Mouse (Mus musculus) bone marrow, adult 2 months (tissue): ENCODE results near the gene Enoph1. TPM values are rescaled to one million over a fixed set of nuclear protein-coding genes. Genes with fewer than 3 reads are reported as not detected.

Source experiments
- H3K27ac ChIP-seq: fragments of 200-500 bp; 2 replicates; pipeline ENCODE4 v1.5.1; 2012; ENCODE audit warnings: low read depth, mild to moderate bottlenecking, control low read depth, inconsistent platforms, low read length; ENCODE audit not compliant: control insufficient read depth, poor library complexity, insufficient read depth
- H3K4me1 ChIP-seq: fragments of 200-500 bp; 2 replicates; pipeline ENCODE4 v1.6.1; 2011; ENCODE audit warnings: low read length; ENCODE audit not compliant: control insufficient read depth, insufficient read depth
- H3K4me3 ChIP-seq: fragments of 200-500 bp; replicated peaks from 2 replicates; pipeline ENCODE3; 2011; ENCODE audit warnings: mild to moderate bottlenecking, low read depth, low read length, control low read depth; ENCODE audit not compliant: control insufficient read depth
- CTCF ChIP-seq: fragments of 200-500 bp; IDR thresholded peaks from 2 replicates; pipeline ENCODE4 v1.5.1; 2011; ENCODE audit warnings: low read length, control low read depth; ENCODE audit not compliant: control insufficient read depth, insufficient read depth
- POLR2A ChIP-seq: fragments of 200-500 bp; IDR thresholded peaks from 2 replicates; pipeline ENCODE4 v1.6.1; 2011; ENCODE audit warnings: low read depth, mild to moderate bottlenecking, control low read depth, low read length, borderline replicate concordance; ENCODE audit not compliant: control insufficient read depth
- WGBS: fragments of 180-500 bp; shearing (Covaris S2); methylation state at CpG from one replicate; pipeline ENCODE4 v1.1.7; 2018; 5-methylcytosine and 5-hydroxymethylcytosine counted together
- polyA plus RNA-seq: library from polyadenylated mRNA; stranded (reverse); fragments of >200 nt; gene quantifications from 2 replicates; pipeline ENCODE4 v1.2.4, GENCODE M21; 2011; ENCODE audit warnings: low replicate concordance; ENCODE audit not compliant: missing spikeins, insufficient read depth, insufficient read length

The Enoph1 gene
- polyA plus RNA-seq, 1 experiment: 7.5 TPM

- WGBS: 57% methylated on average over 12 of the region's 12 CpGs
- H3K27ac ChIP-seq: no peak overlapping the region
- TF ChIP-seq CTCF (no peak), POLR2A (no peak)
- no peaks in the 10 kb centered on the region for H3K4me1 ChIP-seq
- H3K4me3 ChIP-seq: no peak overlapping the region
These were observed 50.9 kb downstream of the Enoph1 start for GRCm38 (mm10) chr5:100090515-100091262.

GRCm38 (mm10) chr5:100091263-100091594 lies 51.4 kb downstream of the Enoph1 start:
- no peaks in the 10 kb centered on the region for H3K4me1 ChIP-seq
- TF ChIP-seq POLR2A (no peak), CTCF (no peak)
- WGBS: 69% methylated on average over 10 of the region's 10 CpGs

GRCm38 (mm10) chr5:100091602-100092001 lies 51.8 kb downstream of the Enoph1 start:
- TF ChIP-seq CTCF: no peak
- no peak for TF ChIP-seq POLR2A
- Histone ChIP-seq H3K4me1 (no peaks in the 10 kb centered on the region), H3K4me3 (no peak overlapping the region), H3K27ac (no peak overlapping the region)
- 48% methylated on average over 17 of the region's 17 CpGs for WGBS

More at GRCm38 (mm10) chr5:100091263-100091594, 51.4 kb downstream of the Enoph1 start:
- Histone ChIP-seq H3K27ac (no peak overlapping the region), H3K4me3 (no peak overlapping the region)

DNA sequence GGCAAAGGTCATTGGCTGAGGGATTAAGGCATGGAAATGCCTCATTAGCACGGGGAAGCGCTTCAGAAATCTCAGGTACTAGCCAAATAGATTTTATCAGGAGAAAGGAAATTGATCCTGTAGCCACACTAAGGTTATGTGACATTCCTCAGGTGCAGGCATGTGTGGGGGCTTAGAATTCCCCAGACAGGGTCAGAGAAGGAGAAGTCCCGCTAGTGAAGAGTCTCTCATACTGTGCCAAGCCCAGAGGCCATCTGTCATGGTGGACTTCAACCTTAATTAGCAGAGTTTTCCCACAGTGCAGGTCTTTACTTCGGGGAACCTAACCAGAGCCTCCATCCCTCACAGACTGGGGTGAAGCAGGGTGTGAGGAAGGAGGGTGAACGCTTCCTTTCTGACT lies 57.2 kb downstream of the Enoph1 start:
- no peaks in the 10 kb centered on the region for H3K4me1 ChIP-seq
- H3K27ac ChIP-seq: no peak overlapping the region
- WGBS: 81% methylated on average over 5 of the region's 5 CpGs
- no peak overlapping the region for H3K4me3 ChIP-seq
- no peak for TF ChIP-seq POLR2A
- no peak for TF ChIP-seq CTCF

GRCm38 (mm10) chr5:100097967-100098366 lies 58.2 kb downstream of the Enoph1 start:
- 76% methylated on average over 4 of the region's 4 CpGs for WGBS
- no peak overlapping the region for H3K27ac ChIP-seq
- H3K4me3 ChIP-seq: no peak overlapping the region
- no peaks in the 10 kb centered on the region for H3K4me1 ChIP-seq
- TF ChIP-seq POLR2A (no peak), CTCF (no peak)

GRCm38 (mm10) chr5:100102395-100102794 lies 62.6 kb downstream of the Enoph1 start:
- TF ChIP-seq CTCF (no peak), POLR2A (no peak)
- Histone ChIP-seq H3K27ac (no peak overlapping the region), H3K4me1 (no peaks in the 10 kb centered on the region), H3K4me3 (no peak overlapping the region)
- 93% methylated on average over 1 of the region's 1 CpGs for WGBS

GRCm38 (mm10) chr5:100108866-100109265 lies 69.1 kb downstream of the Enoph1 start:
- Histone ChIP-seq H3K4me3 (no peak overlapping the region), H3K27ac (no peak overlapping the region), H3K4me1 (peaks cover 2% of the 10 kb centered on the region)
- WGBS: 82% methylated on average over 9 of the region's 9 CpGs
- no peak for TF ChIP-seq POLR2A

GRCm38 (mm10) chr5:100109543-100110282 lies 69.9 kb downstream of the Enoph1 start:
- 39% methylated on average over 7 of the region's 7 CpGs for WGBS
- H3K4me3 ChIP-seq: no peak overlapping the region
- no peak overlapping the region for H3K27ac ChIP-seq
- TF ChIP-seq CTCF (no peak), POLR2A (no peak)
- H3K4me1 ChIP-seq: peaks cover 2% of the 10 kb centered on the region

DNA sequence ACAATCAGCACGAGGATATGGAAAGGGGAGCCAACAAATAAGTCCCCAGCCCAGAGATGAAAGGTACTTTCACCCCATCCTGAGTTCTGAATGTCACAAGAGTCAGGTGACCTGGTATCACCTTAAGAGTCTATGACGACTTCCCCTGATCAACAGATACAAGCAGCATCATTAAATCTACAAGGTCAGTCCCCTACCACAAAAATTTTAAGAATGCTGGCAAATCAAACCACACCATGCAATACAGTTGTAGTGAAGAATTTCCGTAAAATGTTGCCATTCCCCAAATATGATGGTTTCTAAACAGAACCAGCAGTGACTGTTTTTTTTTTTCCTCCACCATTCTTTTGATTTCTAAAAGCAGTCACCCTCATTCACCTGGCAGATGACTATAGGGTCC lies 70.8 kb downstream of the Enoph1 start:
- WGBS: 68% methylated on average over 3 of the region's 3 CpGs

More for the DNA sequence above, 70.8 kb downstream of the Enoph1 start:
- Histone ChIP-seq H3K27ac (no peak overlapping the region), H3K4me3 (no peak overlapping the region), H3K4me1 (peaks cover 2% of the 10 kb centered on the region)
- TF ChIP-seq POLR2A: no peak
- TF ChIP-seq CTCF: no peak
